Mouse (Mus musculus) hindbrain, postnatal 0 days (tissue): ENCODE results near the gene Olfr702. TPM values are rescaled to one million over a fixed set of nuclear protein-coding genes. Genes with fewer than 3 reads are reported as not detected.

Source experiments
- ATAC-seq: fragments of 200-750 bp; cut with Nextera tagmentation; 2 replicates; pipeline ENCODE4 v1.8.0; 2017; ENCODE audit warnings: mild to moderate bottlenecking, moderate TSS enrichment, moderate library complexity
- DNase-seq: peaks from one replicate; pipeline ENCODE4 v3.0.0-alpha.2; 2015; ENCODE audit warnings: low spot score
- H3K27ac ChIP-seq: fragments of 300-500 bp; sonication (generic); 2 replicates; pipeline ENCODE4 v1.5.1; 2014; ENCODE audit warnings: mild to moderate bottlenecking
- H3K27me3 ChIP-seq: fragments of 300-500 bp; sonication (generic); 2 replicates; pipeline ENCODE4 v1.6.1; 2014; ENCODE audit warnings: low read length, mixed read lengths; ENCODE audit not compliant: insufficient read depth
- H3K36me3 ChIP-seq: fragments of 300-500 bp; sonication (generic); 2 replicates; pipeline ENCODE4 v1.6.1; 2014; ENCODE audit warnings: low read length, mixed read lengths; ENCODE audit not compliant: insufficient read depth
- H3K4me1 ChIP-seq: fragments of 300-500 bp; sonication (generic); 2 replicates; pipeline ENCODE4 v1.6.1; 2014; ENCODE audit warnings: antibody characterized with exemption, low read length, mixed read lengths; ENCODE audit not compliant: insufficient read depth
- H3K4me2 ChIP-seq: fragments of 300-500 bp; sonication (generic); 2 replicates; pipeline ENCODE4 v1.6.1; 2014; ENCODE audit warnings: low read depth, mild to moderate bottlenecking, low read length, moderate library complexity, mixed read lengths
- H3K4me3 ChIP-seq: fragments of 300-500 bp; sonication (generic); 2 replicates; pipeline ENCODE4 v1.5.1; 2014; ENCODE audit warnings: low read length
- H3K9ac ChIP-seq: fragments of 300-500 bp; sonication (generic); replicated peaks from 2 replicates; pipeline ENCODE4 v1.6.1; 2014; ENCODE audit warnings: mild to moderate bottlenecking, low read length, moderate library complexity, mixed read lengths
- H3K9me3 ChIP-seq: fragments of 300-500 bp; sonication (generic); 2 replicates; pipeline ENCODE4 v1.6.1; 2016; ENCODE audit warnings: low read length, mixed read lengths
- CTCF ChIP-seq: IDR thresholded peaks from 2 replicates; pipeline ENCODE4 v1.5.1; 2016; ENCODE audit warnings: antibody characterized with exemption, control low read depth, low read depth
- WGBS: fragments of 180-500 bp; shearing (Covaris S2); extraction: QIAGEN DNeasy Blood & Tissue Kit; methylation state at CpG from one replicate; pipeline ENCODE4 v1.1.7; 2014; 5-methylcytosine and 5-hydroxymethylcytosine counted together
- polyA plus RNA-seq: library from polyadenylated mRNA; unstranded; fragments of >200 nt; fragmentation: Nextera tagmentation; extraction: Ambion mirVana; gene quantifications from 2 replicates; pipeline ENCODE4 v1.2.1, GENCODE M21; 2015
- total RNA-seq: library from RNA; depleted of rRNA; stranded (reverse); fragments of >200 nt; gene quantifications from 2 replicates; pipeline ENCODE4 v1.2.3, GENCODE M21; 2014; rRNA removed

Gene Olfr702
- total and polyA plus RNA-seq, 2 experiments from 2014 or later, result not detected

DNA sequence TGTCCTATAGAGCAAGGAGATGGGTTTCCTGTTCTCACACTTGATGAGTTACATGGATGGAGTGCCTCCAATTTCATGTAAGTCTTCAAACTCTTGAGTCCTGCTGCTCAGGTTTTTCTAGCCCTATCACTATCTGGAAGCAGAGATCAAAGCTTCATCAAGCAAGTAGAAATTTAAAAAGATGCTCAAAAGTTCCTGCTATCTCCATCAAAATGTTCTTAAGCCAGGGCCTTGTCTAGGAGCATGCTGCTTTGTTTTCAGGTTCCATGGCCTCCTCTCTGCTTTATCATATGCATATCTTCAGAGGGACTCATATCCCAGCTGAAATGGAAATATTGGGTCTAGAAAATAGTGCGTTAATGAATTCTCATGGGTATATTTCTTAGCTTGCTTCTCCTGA, 25.0 kb downstream of the Olfr702 start, which contains the start of gene Olfr700:
TSS of gene Olfr700 (minus strand) at position 101 of the 400 bp plus-strand sequence.
- Histone ChIP-seq H3K9ac (no peak within 1 kb of the TSS), H3K36me3 (no peaks in the 10 kb centered on the region), H3K4me2 (no peak within 1 kb of the TSS), H3K4me3 (no peak within 1 kb of the TSS), H3K27me3 (no peaks in the 10 kb centered on the region), H3K4me1 (no peaks in the 10 kb centered on the region), H3K9me3 (no peaks in the 10 kb centered on the region), H3K27ac (no peak within 1 kb of the TSS)
- DNase-seq (no peak), ATAC-seq (no peak)
- WGBS, result 90% methylated on average over 1 of the region's 1 CpGs
- no peak for TF ChIP-seq CTCF

DNA sequence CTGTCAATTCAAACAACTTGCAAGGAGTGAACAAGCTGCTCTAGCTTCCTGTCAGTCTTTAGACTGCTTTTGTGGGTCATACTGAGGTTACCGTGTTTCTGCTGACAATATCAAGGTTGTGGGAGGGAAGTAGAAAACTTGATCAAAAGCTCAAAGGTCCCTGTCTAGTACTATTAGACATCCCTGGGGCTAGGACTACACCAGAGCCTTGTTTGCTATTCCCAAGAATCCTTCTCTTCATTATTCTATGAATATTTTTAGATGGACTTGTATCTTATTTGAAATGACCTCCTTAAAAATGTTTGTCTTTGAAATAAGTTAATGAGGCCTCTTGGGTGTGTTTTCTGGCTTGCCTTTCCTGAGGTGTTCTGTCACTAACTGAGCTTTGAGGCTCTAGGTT, 40.6 kb downstream of the Olfr702 start, which contains the start of gene Olfr699:
TSS of gene Olfr699 (minus strand) at position 101 of the 400 bp plus-strand sequence.
- no peak for ATAC-seq

DNA sequence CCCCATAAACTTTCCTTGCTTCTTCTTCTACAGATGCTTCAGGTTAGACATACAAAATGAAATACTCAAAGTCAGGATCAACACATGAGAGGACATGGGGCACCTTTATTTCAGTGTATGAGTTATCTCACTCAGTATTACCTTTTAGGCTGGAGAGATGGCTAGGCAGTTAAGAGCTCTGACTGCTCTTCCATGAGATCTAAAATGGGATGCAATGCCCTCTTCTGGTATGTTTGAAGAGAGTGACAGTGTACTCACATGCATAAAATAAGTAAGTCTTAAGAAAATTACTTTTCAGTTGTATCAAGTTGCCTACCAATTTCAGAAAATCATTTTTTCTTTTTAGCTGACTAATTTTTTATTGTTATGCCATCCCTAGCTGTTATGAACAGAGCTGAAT, 45.4 kb downstream of the Olfr702 start:
- TF ChIP-seq CTCF, result no peak
- ATAC-seq, result no peak
- Histone ChIP-seq H3K4me2 (no peak overlapping the region), H3K4me3 (no peak overlapping the region), H3K27ac (no peak overlapping the region), H3K4me1 (no peaks in the 10 kb centered on the region), H3K9ac (no peak overlapping the region), H3K36me3 (no peaks in the 10 kb centered on the region), H3K9me3 (no peaks in the 10 kb centered on the region), H3K27me3 (no peaks in the 10 kb centered on the region)
- DNase-seq, result no peak

More for the DNA sequence above, 40.6 kb downstream of the Olfr702 start, which contains the start of gene Olfr699:
- H3K9ac ChIP-seq, result no peak within 1 kb of the TSS
- no peaks in the 10 kb centered on the region for H3K9me3 ChIP-seq
- H3K36me3 ChIP-seq, result no peaks in the 10 kb centered on the region
- 89% methylated on average over 1 of the region's 1 CpGs for WGBS
- H3K4me2 ChIP-seq, result no peak within 1 kb of the TSS
- no peak within 1 kb of the TSS for H3K27ac ChIP-seq
- no peaks in the 10 kb centered on the region for H3K27me3 ChIP-seq
- no peak for TF ChIP-seq CTCF
- no peaks in the 10 kb centered on the region for H3K4me1 ChIP-seq
- no peak for DNase-seq
- H3K4me3 ChIP-seq, result no peak within 1 kb of the TSS

Other genes starting within 250 kb of the Olfr702 start
- gene Olfr693, start 153.3 kb downstream of the Olfr702 start, total RNA-seq, result 0.26 TPM in 1 of 2 replicates, not detected in the other
- not detected in 2 replicates for gene Olfr693, start 153.3 kb downstream of the Olfr702 start, polyA plus RNA-seq
- gene Olfr694, start 142.1 kb downstream of the Olfr702 start, total RNA-seq, result not detected in 2 replicates
- gene Olfr694, start 142.1 kb downstream of the Olfr702 start, polyA plus RNA-seq, result not detected in 2 replicates
- not detected in 2 replicates for gene Olfr695, start 117.5 kb downstream of the Olfr702 start, total RNA-seq
- gene Olfr695, start 117.5 kb downstream of the Olfr702 start, polyA plus RNA-seq, result not detected in 2 replicates
- gene Olfr697, start 91.5 kb downstream of the Olfr702 start, total RNA-seq, result not detected in 2 replicates
- gene Olfr697, start 91.5 kb downstream of the Olfr702 start, polyA plus RNA-seq, result not detected in 2 replicates
- not detected in 2 replicates for gene Olfr698, start 78.5 kb downstream of the Olfr702 start, total RNA-seq
- not detected in 2 replicates for gene Olfr698, start 78.5 kb downstream of the Olfr702 start, polyA plus RNA-seq
- not detected in 2 replicates for gene Olfr699, start 40.7 kb downstream of the Olfr702 start, total RNA-seq
- gene Olfr699, start 40.7 kb downstream of the Olfr702 start, polyA plus RNA-seq, result not detected in 2 replicates
- gene Olfr700, start 25.1 kb downstream of the Olfr702 start, total RNA-seq, result not detected in 2 replicates
- gene Olfr700, start 25.1 kb downstream of the Olfr702 start, polyA plus RNA-seq, result not detected in 2 replicates
- gene Olfr701, start 19.8 kb downstream of the Olfr702 start, total RNA-seq, result not detected in 2 replicates
- not detected in 2 replicates for gene Olfr701, start 19.8 kb downstream of the Olfr702 start, polyA plus RNA-seq
- gene Olfr703, start 9.5 kb upstream of the Olfr702 start, total RNA-seq, result not detected in 2 replicates
- not detected in 2 replicates for gene Olfr703, start 9.5 kb upstream of the Olfr702 start, polyA plus RNA-seq
- gene Olfr704, start 29.3 kb upstream of the Olfr702 start, total RNA-seq, result not detected in 2 replicates
- gene Olfr704, start 29.3 kb upstream of the Olfr702 start, polyA plus RNA-seq, result not detected in 2 replicates
- gene Olfr705, start 43.0 kb upstream of the Olfr702 start, total RNA-seq, result not detected in 2 replicates
- gene Olfr705, start 43.0 kb upstream of the Olfr702 start, polyA plus RNA-seq, result not detected in 2 replicates
- gene Olfr706, start 54.3 kb upstream of the Olfr702 start, total RNA-seq, result not detected in 2 replicates
- gene Olfr706, start 54.3 kb upstream of the Olfr702 start, polyA plus RNA-seq, result not detected in 2 replicates
- gene Olfr707, start 67.3 kb upstream of the Olfr702 start, total RNA-seq, result not detected in 2 replicates
- not detected in 2 replicates for gene Olfr707, start 67.3 kb upstream of the Olfr702 start, polyA plus RNA-seq
- not detected in 2 replicates for gene Olfr1532-ps1, start 74.1 kb upstream of the Olfr702 start, total RNA-seq
- gene Olfr1532-ps1, start 74.1 kb upstream of the Olfr702 start, polyA plus RNA-seq, result not detected in 2 replicates
- not detected in 2 replicates for gene Olfr709-ps1, start 98.3 kb upstream of the Olfr702 start, total RNA-seq
- gene Olfr709-ps1, start 98.3 kb upstream of the Olfr702 start, polyA plus RNA-seq, result not detected in 2 replicates
- not detected in 2 replicates for gene Olfr710, start 114.4 kb upstream of the Olfr702 start, total RNA-seq
- gene Olfr710, start 114.4 kb upstream of the Olfr702 start, polyA plus RNA-seq, result not detected in 2 replicates
- not detected in 2 replicates for gene Olfr6, start 130.0 kb upstream of the Olfr702 start, total RNA-seq
- gene Olfr6, start 130.0 kb upstream of the Olfr702 start, polyA plus RNA-seq, result not detected in 2 replicates
- not detected in 2 replicates for gene Olfr711, start 141.6 kb upstream of the Olfr702 start, total RNA-seq
- gene Olfr711, start 141.6 kb upstream of the Olfr702 start, polyA plus RNA-seq, result not detected in 2 replicates
- gene Olfr2, start 172.2 kb upstream of the Olfr702 start, total RNA-seq, result not detected in 2 replicates
- not detected in 2 replicates for gene Olfr2, start 172.2 kb upstream of the Olfr702 start, polyA plus RNA-seq
- not detected in 2 replicates for gene Olfr713, start 197.3 kb upstream of the Olfr702 start, total RNA-seq
- gene Olfr713, start 197.3 kb upstream of the Olfr702 start, polyA plus RNA-seq, result not detected in 2 replicates
- gene Olfr714, start 237.1 kb upstream of the Olfr702 start, total RNA-seq, result not detected in 2 replicates
- gene Olfr714, start 237.1 kb upstream of the Olfr702 start, polyA plus RNA-seq, result not detected in 2 replicates